Mouse (Mus musculus) frontal cortex, postnatal 14 days (tissue): ENCODE measurements around the gene Ifnl3.
A peak's percentile ranks its signal among the peaks of the same experiment; 100 is the strongest.
"Not testable (repeated sequence)": the region's sequence is repeated elsewhere in the genome, so short reads cannot be mapped to it uniquely, and the experiment has no call there.

ENCODE experiments used
- DNase-seq, 2 experiments: peaks; one replicate each; pipeline ENCODE4 v3.0.0; 2022; ENCODE audit warnings: low spot score in 2 of 2

The Ifnl3 gene

GRCm38 (mm10) chr7:28522536-28522935 is at the start of gene Ifnl3:
Gene Ifnl3 (plus strand): TSS chr7:28522836.
- DNase-seq, result not testable (repeated sequence)

GRCm38 (mm10) chr7:28476191-28476590 is 46.4 kb upstream of the Ifnl3 start:
- DNase-seq, result no peak

- DNase-seq, result no peak
Measured at GRCm38 (mm10) chr7:28477363-28477762, 45.3 kb upstream of the Ifnl3 start.

GRCm38 (mm10) chr7:28478854-28479253 is 43.8 kb upstream of the Ifnl3 start:
- no peak for DNase-seq

- no peak for DNase-seq
Measured at GRCm38 (mm10) chr7:28482854-28483253, 39.8 kb upstream of the Ifnl3 start.

GRCm38 (mm10) chr7:28484192-28484591 is 38.4 kb upstream of the Ifnl3 start:
- DNase-seq, result no peak

GRCm38 (mm10) chr7:28488030-28488491 is 34.6 kb upstream of the Ifnl3 start:
- peak in 1 of 2 experiments; percentile 15 for DNase-seq

GRCm38 (mm10) chr7:28490410-28490809 is 32.2 kb upstream of the Ifnl3 start:
- no peak for DNase-seq

- no peak for DNase-seq
Measured at GRCm38 (mm10) chr7:28490903-28491302, 31.7 kb upstream of the Ifnl3 start.

- no peak for DNase-seq
Measured at GRCm38 (mm10) chr7:28492310-28492709, 30.3 kb upstream of the Ifnl3 start.

- no peak for DNase-seq
Measured at GRCm38 (mm10) chr7:28495426-28495825, 27.2 kb upstream of the Ifnl3 start.

- DNase-seq, result no peak
Measured at GRCm38 (mm10) chr7:28505585-28505984, 17.1 kb upstream of the Ifnl3 start.

GRCm38 (mm10) chr7:28509121-28509520 is 13.5 kb upstream of the Ifnl3 start:
- DNase-seq, result not testable (repeated sequence)

GRCm38 (mm10) chr7:28510405-28510974 is 12.1 kb upstream of the Ifnl3 start, which contains the start of gene Ifnl2:
Gene Ifnl2 (minus strand): TSS chr7:28510455.
- DNase-seq, result not testable (repeated sequence)

GRCm38 (mm10) chr7:28511441-28511840 is 11.2 kb upstream of the Ifnl3 start:
- DNase-seq, result no peak

GRCm38 (mm10) chr7:28527922-28528719 is 5.5 kb downstream of the Ifnl3 start:
- peak in 1 of 2 experiments; percentile 45 for DNase-seq

- DNase-seq, result no peak
Measured at GRCm38 (mm10) chr7:28532005-28532404, 9.4 kb downstream of the Ifnl3 start.

GRCm38 (mm10) chr7:28538886-28539285 is 16.2 kb downstream of the Ifnl3 start:
- DNase-seq, result not testable (repeated sequence)

GRCm38 (mm10) chr7:28540526-28540925 is 17.9 kb downstream of the Ifnl3 start, which contains the start of gene Sycn:
Gene Sycn (plus strand): TSS chr7:28540885.
- DNase-seq, result no peak

GRCm38 (mm10) chr7:28544051-28544601 is 21.5 kb downstream of the Ifnl3 start:
- DNase-seq, result no peak

GRCm38 (mm10) chr7:28545048-28545890 is 22.6 kb downstream of the Ifnl3 start:
- no peak for DNase-seq

- no peak for DNase-seq
Measured at GRCm38 (mm10) chr7:28545891-28546210, 23.2 kb downstream of the Ifnl3 start.
